Mouse (Mus musculus) G1E (cell line): ENCODE measurements at regions not wholly inside any gene's neighbourhood (a gene's known extent, or its start where the extent isn't known, plus 50 kb on each side); places are given as distances from the start of the nearest gene placed in this dataset.

Experiments used
- ATAC-seq: 2 replicates; pipeline ENCODE4 v1.8.0; 2016; ENCODE audit warnings: mild to moderate bottlenecking; ENCODE audit not compliant: insufficient number of reproducible peaks, poor library complexity, low FRiP score, severe bottlenecking; ENCODE audit errors: extremely low read depth
- DNase-seq: peaks from one replicate; pipeline ENCODE4 v3.0.0; 2012; ENCODE audit warnings: low spot score
- H3K27me3 ChIP-seq: 2 replicates; pipeline ENCODE4 v1.6.1; 2012; ENCODE audit warnings: mild to moderate bottlenecking, low read length, inconsistent platforms; ENCODE audit not compliant: insufficient read depth
- H3K36me3 ChIP-seq: replicated peaks from 2 replicates; pipeline ENCODE3; 2012; ENCODE audit warnings: mild to moderate bottlenecking, inconsistent platforms
- H3K4me1 ChIP-seq: 2 replicates; pipeline ENCODE4 v1.6.1; 2012; ENCODE audit warnings: low read depth, low read length, inconsistent platforms, mixed read lengths; ENCODE audit not compliant: insufficient read depth
- H3K4me3 ChIP-seq: 2 replicates; pipeline ENCODE4 v1.5.1; 2012; ENCODE audit warnings: low read depth, mild to moderate bottlenecking, inconsistent platforms, low read length, moderate library complexity, mixed read lengths
- H3K9me3 ChIP-seq: replicated peaks from 2 replicates; pipeline ENCODE4 v1.6.1; 2012; ENCODE audit warnings: inconsistent platforms
- CTCF ChIP-seq: IDR thresholded peaks from 2 replicates; pipeline ENCODE4 v1.5.1; 2012; ENCODE audit warnings: low read depth, low read length, inconsistent platforms, mixed read lengths
- GATA1 ChIP-seq: IDR thresholded peaks from 2 replicates; pipeline ENCODE4 v1.6.1; 2012; ENCODE audit warnings: borderline replicate concordance, low read length, inconsistent platforms, mixed read lengths
- GATA2 ChIP-seq: IDR thresholded peaks from 2 replicates; pipeline ENCODE4 v1.6.1; 2012; ENCODE audit warnings: low read depth, low read length, inconsistent platforms, borderline replicate concordance
- POLR2AphosphoS5 ChIP-seq: IDR thresholded peaks from 2 replicates; pipeline ENCODE4 v1.6.1; 2012; ENCODE audit warnings: low read depth, low read length, inconsistent platforms; ENCODE audit not compliant: insufficient replicate concordance
- TAL1 ChIP-seq: conservative IDR thresholded peaks from 2 replicates; pipeline ENCODE4 v1.6.1; 2012; ENCODE audit warnings: low read depth, low read length, inconsistent platforms, mixed read lengths

DNA sequence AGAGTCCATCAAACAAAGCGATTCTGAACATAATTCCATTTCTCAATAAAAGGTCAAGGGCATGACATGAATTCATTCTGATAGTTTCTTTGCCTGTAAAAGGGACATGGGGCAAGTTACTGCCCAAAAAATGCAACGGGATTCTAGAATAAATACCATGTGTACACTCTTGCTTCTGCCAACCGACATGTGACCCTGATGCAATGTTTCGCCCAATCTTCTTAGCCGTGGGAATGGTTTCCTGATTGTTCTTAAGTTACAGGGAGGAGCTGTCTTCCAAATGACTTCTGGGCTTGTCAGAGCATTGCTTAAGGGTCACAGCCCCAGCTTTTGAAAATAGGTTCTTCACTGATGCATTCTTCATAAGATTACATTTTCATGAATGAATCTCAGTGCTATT lies 71.4 kb upstream of the Gm10260 start:
- no peaks in the 10 kb centered on the region for H3K4me1 ChIP-seq
- no peaks in the 10 kb centered on the region for H3K36me3 ChIP-seq
- no peak for ATAC-seq
- TF ChIP-seq GATA1: no peak
- TF ChIP-seq GATA2: no peak
- no peak for TF ChIP-seq POLR2AphosphoS5
- no peak for TF ChIP-seq TAL1
- no peak for TF ChIP-seq CTCF
- H3K27me3 ChIP-seq: peaks cover 49% of the 10 kb centered on the region
- H3K4me3 ChIP-seq: no peak overlapping the region
- DNase-seq: no peak
- no peaks in the 10 kb centered on the region for H3K9me3 ChIP-seq

DNA sequence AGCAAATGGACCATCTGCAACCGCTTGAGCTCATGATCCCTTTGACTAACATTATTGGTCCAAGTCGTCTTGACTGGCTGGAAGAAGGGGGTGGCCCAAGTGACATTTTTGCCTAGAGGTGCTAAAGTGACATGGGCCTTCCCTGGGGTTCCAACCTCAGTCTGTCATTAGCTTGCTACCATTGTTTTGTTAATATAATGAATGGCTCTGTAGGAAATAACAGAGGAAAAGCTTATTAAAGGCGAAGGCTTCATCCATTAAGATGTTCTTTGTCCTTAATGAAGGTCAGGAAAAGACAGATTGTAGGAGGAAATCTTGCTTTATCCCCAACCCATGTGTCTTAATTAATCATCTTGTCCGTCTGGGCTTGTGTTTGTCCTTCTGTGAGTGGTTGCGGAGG lies 69.1 kb upstream of the Gm10260 start:
- no peak for TF ChIP-seq POLR2AphosphoS5
- no peak for TF ChIP-seq GATA1
- no peak for TF ChIP-seq GATA2
- TF ChIP-seq TAL1: no peak
- H3K27me3 ChIP-seq: peaks cover 44% of the 10 kb centered on the region
- H3K9me3 ChIP-seq: no peaks in the 10 kb centered on the region
- H3K4me1 ChIP-seq: no peaks in the 10 kb centered on the region
- H3K36me3 ChIP-seq: no peaks in the 10 kb centered on the region
- DNase-seq (no peak), ATAC-seq (no peak)
- no peak overlapping the region for H3K4me3 ChIP-seq

DNA sequence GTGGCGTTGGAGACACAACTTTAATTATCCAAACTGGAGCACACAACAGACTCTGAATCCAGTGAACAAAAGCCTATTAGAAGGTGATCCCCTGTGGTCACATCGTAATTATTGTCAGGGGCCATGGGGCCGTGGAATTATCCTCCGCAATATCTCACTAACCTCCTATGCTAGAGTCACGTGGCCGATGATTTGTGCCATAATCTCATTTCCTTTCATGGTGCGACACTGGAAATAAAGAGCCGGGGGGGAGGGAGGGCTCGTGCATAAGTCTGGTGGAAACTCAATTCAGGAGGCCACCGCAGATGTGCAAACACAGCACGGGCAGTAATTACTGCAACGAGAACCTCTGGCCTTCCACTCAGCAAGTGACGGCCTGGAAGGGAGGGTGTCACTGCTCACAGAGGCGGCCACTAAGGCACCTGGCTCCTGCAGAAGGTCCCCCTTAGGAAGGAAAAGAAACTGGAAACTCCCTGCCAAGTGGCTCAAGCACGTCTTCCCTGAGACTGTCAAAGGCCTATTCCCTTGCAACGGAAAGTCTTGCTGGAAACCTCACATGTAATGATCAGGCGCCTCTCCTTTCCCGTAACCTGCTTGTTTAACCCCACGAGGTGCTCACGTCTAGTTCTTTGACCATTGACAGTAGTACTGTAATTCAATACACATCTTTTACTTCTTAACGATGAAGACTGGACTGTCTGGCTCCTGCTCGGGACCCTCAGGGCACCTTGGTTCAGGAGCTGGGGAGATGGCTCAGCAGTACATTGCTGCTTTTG lies 65.6 kb upstream of the Gm10260 start:
- DNase-seq (no peak), ATAC-seq (no peak)
- Histone ChIP-seq H3K27me3 (peaks cover 35% of the 10 kb centered on the region), H3K36me3 (no peaks in the 10 kb centered on the region), H3K9me3 (no peaks in the 10 kb centered on the region), H3K4me1 (no peaks in the 10 kb centered on the region), H3K4me3 (no peak overlapping the region)
- TF ChIP-seq GATA1 (no peak), GATA2 (no peak), TAL1 (no peak), CTCF (no peak), POLR2AphosphoS5 (no peak)

DNA sequence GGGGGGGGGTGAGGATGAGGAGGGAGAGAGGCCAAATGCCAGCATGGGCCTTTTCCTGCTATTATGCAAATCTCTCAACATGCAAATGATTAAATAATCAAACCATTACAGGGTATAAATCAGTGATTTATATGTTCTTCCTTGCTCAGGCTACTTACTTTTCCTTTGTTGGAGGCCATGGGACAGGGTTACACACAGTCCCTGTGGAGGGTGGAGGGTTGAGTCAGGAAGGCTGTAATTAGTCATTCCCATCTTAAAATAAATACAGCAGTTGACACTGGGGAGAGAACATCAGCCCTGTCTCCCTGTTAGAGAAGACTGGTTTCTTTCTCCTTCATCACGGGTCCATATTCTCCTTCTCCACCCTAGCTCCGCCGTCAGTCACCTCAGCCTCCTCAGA lies 64.9 kb upstream of the Gm10260 start:
- TF ChIP-seq TAL1 (no peak), CTCF (no peak), GATA2 (no peak), GATA1 (no peak), POLR2AphosphoS5 (no peak)
- no peak for DNase-seq
- no peaks in the 10 kb centered on the region for H3K36me3 ChIP-seq
- H3K9me3 ChIP-seq: no peaks in the 10 kb centered on the region
- no peak overlapping the region for H3K4me3 ChIP-seq
- H3K4me1 ChIP-seq: no peaks in the 10 kb centered on the region
- no peak for ATAC-seq
- H3K27me3 ChIP-seq: peaks cover 34% of the 10 kb centered on the region

DNA sequence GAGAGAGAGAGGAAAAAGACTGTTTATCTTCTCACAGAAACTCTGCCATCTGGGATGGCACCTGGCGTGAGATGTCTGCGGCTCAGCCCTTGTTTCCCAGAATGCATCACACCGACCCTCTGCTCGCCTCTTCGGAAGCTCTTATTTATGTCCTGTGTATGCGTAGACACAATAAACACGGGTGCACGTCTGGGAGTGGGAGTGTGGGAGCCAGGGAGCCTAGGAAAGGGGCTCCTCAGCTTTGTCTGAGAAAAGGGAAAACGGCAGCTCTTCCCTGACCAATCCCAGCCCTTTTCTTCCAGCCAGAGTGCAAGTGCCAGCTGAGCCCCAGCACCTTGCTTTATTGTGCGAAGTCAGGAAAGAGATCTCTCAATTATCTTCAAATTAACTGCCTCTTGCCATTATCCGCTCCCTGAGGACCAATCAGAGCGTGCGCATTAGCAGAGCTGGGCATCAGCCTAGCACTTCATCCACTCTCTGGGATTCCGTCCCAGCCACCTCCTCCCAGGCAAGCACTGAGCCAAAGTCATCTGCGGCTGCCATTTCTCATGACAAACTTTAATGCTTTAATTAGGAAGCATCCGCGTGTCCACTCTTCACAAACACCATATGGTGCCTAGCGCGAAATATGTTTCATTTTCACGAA lies 63.8 kb upstream of the Gm10260 start:
- ATAC-seq (no peak), DNase-seq (no peak)
- TF ChIP-seq CTCF (no peak), GATA2 (no peak), TAL1 (no peak), POLR2AphosphoS5 (no peak), GATA1 (no peak)
- H3K4me3 ChIP-seq: no peak overlapping the region
- H3K4me1 ChIP-seq: no peaks in the 10 kb centered on the region
- no peaks in the 10 kb centered on the region for H3K36me3 ChIP-seq
- peaks cover 37% of the 10 kb centered on the region for H3K27me3 ChIP-seq
- no peaks in the 10 kb centered on the region for H3K9me3 ChIP-seq

DNA sequence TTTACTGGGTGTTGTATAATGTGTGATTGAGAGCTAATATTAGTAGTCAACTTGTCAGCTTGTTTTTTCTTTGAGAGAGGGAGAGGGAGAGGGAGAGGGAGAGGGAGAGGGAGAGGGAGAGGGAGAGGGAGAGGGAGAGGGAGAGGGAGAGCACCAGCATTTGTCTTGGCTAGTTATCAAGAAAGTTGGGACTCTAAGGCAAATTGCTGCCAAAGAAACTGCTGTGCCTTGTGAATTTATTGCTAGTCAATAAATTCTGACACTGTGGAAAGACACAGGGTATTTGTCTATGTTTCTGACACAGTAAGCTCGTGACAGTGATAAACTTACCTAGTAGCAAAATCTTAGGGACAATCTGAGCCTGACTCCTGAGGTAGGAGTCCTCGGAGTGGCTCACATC lies 61.2 kb upstream of the Gm10260 start:
- H3K27me3 ChIP-seq: peaks cover 38% of the 10 kb centered on the region
- TF ChIP-seq POLR2AphosphoS5: no peak
- TF ChIP-seq TAL1: no peak
- TF ChIP-seq GATA1: no peak
- no peak for TF ChIP-seq CTCF
- no peak for TF ChIP-seq GATA2
- ATAC-seq: no peak

More for the DNA sequence above, 61.2 kb upstream of the Gm10260 start:
- H3K9me3 ChIP-seq: no peaks in the 10 kb centered on the region
- H3K36me3 ChIP-seq: no peaks in the 10 kb centered on the region
- DNase-seq: no peak
- H3K4me3 ChIP-seq: no peak overlapping the region
- H3K4me1 ChIP-seq: no peaks in the 10 kb centered on the region
